Mouse (Mus musculus) ES-Bruce4 (cell line): ENCODE measurements around the gene Atxn2l.

Experiments
- CTCF ChIP-seq: IDR thresholded peaks from one replicate; pipeline ENCODE4 v1.8.1; 2011; ENCODE audit warnings: low read depth, low read length
- EP300 ChIP-seq: IDR thresholded peaks from 2 replicates; pipeline ENCODE4 v1.6.1; 2011; ENCODE audit warnings: low read depth, low read length; ENCODE audit not compliant: insufficient read depth
- POLR2A ChIP-seq: IDR thresholded peaks from one replicate; pipeline ENCODE4 v1.8.1; 2011; ENCODE audit warnings: low read length; ENCODE audit not compliant: insufficient read depth

GRCm38 (mm10) chr7:126444536-126444935 is 58.7 kb downstream of the Atxn2l start:
- TF ChIP-seq EP300 = no peak
- no peak for TF ChIP-seq POLR2A
- TF ChIP-seq CTCF = no peak
